Mouse (Mus musculus): ENCODE data around the gene B3gat1.

- TF ChIP-seq CTCF (IDR thresholded peaks at IDR 0.05; ENCODE audit: low read depth, low read length) = no peak
- TF ChIP-seq POLR2A (IDR thresholded peaks at IDR 0.05; ENCODE audit: extremely low read depth, insufficient read depth, low read length) = no peak
These were observed 65.2 kb downstream of the B3gat1 start for GRCm38 (mm10) chr9:26798731-26799130.
